Mouse (Mus musculus): ENCODE data around the gene Abhd17c. TPM values are rescaled to one million over a fixed set of nuclear protein-coding genes. Genes with fewer than 3 reads are reported as not detected.

The Abhd17c gene
- polyA plus RNA-seq, 1 experiment from 2014 or later, result 58.4 TPM

GRCm38 (mm10) chr7:84116621-84117542, 34.8 kb downstream of the Abhd17c start:
- H3K4me1 ChIP-seq (replicated peaks), result peaks cover 78% of the 10 kb centered on the region
- no peak for ATAC-seq (replicated peaks; ENCODE audit: insufficient number of reproducible peaks, insufficient read depth, low FRiP score, low read depth)
- H3K27ac ChIP-seq, result 0 out of 2 replicates have a peak overlapping the region, but pooled peaks have one; percentile 22

GRCm38 (mm10) chr7:84115385-84115784, 36.3 kb downstream of the Abhd17c start:
- Histone ChIP-seq H3K27ac (no peak overlapping the region), H3K9ac (no peak overlapping the region), H3K4me2 (no peak overlapping the region), H3K4me1 (replicated peaks) (peaks cover 73% of the 10 kb centered on the region), H3K27me3 (no peaks in the 10 kb centered on the region), H3K4me3 (no peak overlapping the region), H3K36me3 (peaks cover 10% of the 10 kb centered on the region), H3K9me3 (replicated peaks) (no peaks in the 10 kb centered on the region)
- no peak for ATAC-seq (replicated peaks; ENCODE audit: insufficient number of reproducible peaks, insufficient read depth, low FRiP score, low read depth)
- WGBS, result 41% methylated on average over 2 of the region's 2 CpGs

More at GRCm38 (mm10) chr7:84116621-84117542, 34.8 kb downstream of the Abhd17c start:
- WGBS, result 56% methylated on average over 7 of the region's 7 CpGs
- H3K4me2 ChIP-seq, result no peak overlapping the region
- no peak overlapping the region for H3K9ac ChIP-seq
- no peak overlapping the region for H3K4me3 ChIP-seq
- H3K36me3 ChIP-seq, result peaks cover 9% of the 10 kb centered on the region
- no peaks in the 10 kb centered on the region for H3K27me3 ChIP-seq
- H3K9me3 ChIP-seq (replicated peaks), result no peaks in the 10 kb centered on the region

GRCm38 (mm10) chr7:84114775-84115174, 36.9 kb downstream of the Abhd17c start:
- ATAC-seq (replicated peaks; ENCODE audit: insufficient number of reproducible peaks, insufficient read depth, low FRiP score, low read depth), result no peak
- H3K9ac ChIP-seq, result no peak overlapping the region
- no peak overlapping the region for H3K4me3 ChIP-seq
- 63% methylated on average over 3 of the region's 3 CpGs for WGBS
- H3K27ac ChIP-seq, result no peak overlapping the region
- H3K4me1 ChIP-seq (replicated peaks), result peaks cover 68% of the 10 kb centered on the region
- peaks cover 16% of the 10 kb centered on the region for H3K36me3 ChIP-seq
- no peaks in the 10 kb centered on the region for H3K9me3 ChIP-seq (replicated peaks)
- H3K27me3 ChIP-seq, result no peaks in the 10 kb centered on the region
- no peak overlapping the region for H3K4me2 ChIP-seq

GRCm38 (mm10) chr7:84113035-84113390, 38.7 kb downstream of the Abhd17c start:
- Histone ChIP-seq H3K9ac (no peak overlapping the region), H3K4me2 (no peak overlapping the region), H3K4me1 (replicated peaks) (peaks cover 50% of the 10 kb centered on the region), H3K9me3 (replicated peaks) (no peaks in the 10 kb centered on the region), H3K27ac (no peak overlapping the region; the same call in 1 of the 2 replicates), H3K27me3 (no peaks in the 10 kb centered on the region), H3K36me3 (peaks cover 26% of the 10 kb centered on the region), H3K4me3 (no peak overlapping the region)
- WGBS, result 83% methylated on average over 8 of the region's 8 CpGs
- ATAC-seq (replicated peaks; ENCODE audit: insufficient number of reproducible peaks, insufficient read depth, low FRiP score, low read depth), result no peak

GRCm38 (mm10) chr7:84112351-84113034, 39.2 kb downstream of the Abhd17c start:
- Histone ChIP-seq H3K36me3 (peaks cover 30% of the 10 kb centered on the region), H3K4me3 (no peak overlapping the region), H3K9me3 (replicated peaks) (no peaks in the 10 kb centered on the region), H3K27me3 (no peaks in the 10 kb centered on the region), H3K27ac (peak overlapping the region; percentile 50), H3K4me1 (replicated peaks) (peaks cover 45% of the 10 kb centered on the region), H3K4me2 (no peak overlapping the region), H3K9ac (no peak overlapping the region)
- ATAC-seq (replicated peaks; ENCODE audit: insufficient number of reproducible peaks, insufficient read depth, low FRiP score, low read depth), result no peak
- whole genome bisulfite sequencing, result 57% methylated on average over 6 of the region's 6 CpGs

- no peak for ATAC-seq (replicated peaks; ENCODE audit: insufficient number of reproducible peaks, insufficient read depth, low FRiP score, low read depth)
- WGBS, result 37% methylated on average over 10 of the region's 10 CpGs
- Histone ChIP-seq H3K9me3 (replicated peaks) (no peaks in the 10 kb centered on the region), H3K9ac (no peak overlapping the region), H3K4me2 (no peak overlapping the region), H3K36me3 (peaks cover 30% of the 10 kb centered on the region), H3K4me3 (no peak overlapping the region), H3K27ac (peak overlapping the region; percentile 50), H3K4me1 (replicated peaks) (peaks cover 38% of the 10 kb centered on the region), H3K27me3 (no peaks in the 10 kb centered on the region)
Measured at GRCm38 (mm10) chr7:84111716-84112350, 39.9 kb downstream of the Abhd17c start.

GRCm38 (mm10) chr7:84106942-84107341, 44.8 kb downstream of the Abhd17c start:
- H3K9ac ChIP-seq, result no peak overlapping the region
- no peak overlapping the region for H3K4me2 ChIP-seq
- H3K36me3 ChIP-seq, result peaks cover 21% of the 10 kb centered on the region
- no peak overlapping the region for H3K4me3 ChIP-seq
- H3K9me3 ChIP-seq (replicated peaks), result no peaks in the 10 kb centered on the region
- no peak overlapping the region for H3K27ac ChIP-seq
- peaks cover 7% of the 10 kb centered on the region for H3K4me1 ChIP-seq (replicated peaks)
- no peak for ATAC-seq (replicated peaks; ENCODE audit: insufficient number of reproducible peaks, insufficient read depth, low FRiP score, low read depth)
- 93% methylated on average over 1 of the region's 1 CpGs for WGBS
- H3K27me3 ChIP-seq, result no peaks in the 10 kb centered on the region

GRCm38 (mm10) chr7:84102589-84102988, 49.1 kb downstream of the Abhd17c start:
- Histone ChIP-seq H3K27ac (no peak overlapping the region), H3K36me3 (no peaks in the 10 kb centered on the region), H3K9ac (no peak overlapping the region), H3K9me3 (replicated peaks) (no peaks in the 10 kb centered on the region), H3K4me1 (replicated peaks) (no peaks in the 10 kb centered on the region), H3K4me3 (no peak overlapping the region), H3K4me2 (no peak overlapping the region), H3K27me3 (no peaks in the 10 kb centered on the region)
- ATAC-seq (replicated peaks; ENCODE audit: insufficient number of reproducible peaks, insufficient read depth, low FRiP score, low read depth), result no peak
- 98% methylated on average over 1 of the region's 1 CpGs for WGBS

- Histone ChIP-seq H3K4me1 (replicated peaks) (peaks cover 5% of the 10 kb centered on the region), H3K4me2 (no peak overlapping the region), H3K9me3 (replicated peaks) (no peaks in the 10 kb centered on the region), H3K27ac (no peak overlapping the region), H3K36me3 (no peaks in the 10 kb centered on the region), H3K9ac (no peak overlapping the region), H3K4me3 (no peak overlapping the region), H3K27me3 (no peaks in the 10 kb centered on the region)
- no peak for ATAC-seq (replicated peaks; ENCODE audit: insufficient number of reproducible peaks, insufficient read depth, low FRiP score, low read depth)
- WGBS, result 72% methylated on average over 3 of the region's 3 CpGs
Measured at GRCm38 (mm10) chr7:84100672-84101071, 51.0 kb downstream of the Abhd17c start.

GRCm38 (mm10) chr7:84098098-84098497, 53.6 kb downstream of the Abhd17c start:
- Histone ChIP-seq H3K4me1 (replicated peaks) (peaks cover 5% of the 10 kb centered on the region), H3K4me2 (no peak overlapping the region), H3K27me3 (no peaks in the 10 kb centered on the region), H3K9me3 (replicated peaks) (no peaks in the 10 kb centered on the region), H3K4me3 (no peak overlapping the region), H3K27ac (no peak overlapping the region), H3K36me3 (no peaks in the 10 kb centered on the region), H3K9ac (no peak overlapping the region)
- no peak for ATAC-seq (replicated peaks; ENCODE audit: insufficient number of reproducible peaks, insufficient read depth, low FRiP score, low read depth)
- 92% methylated on average over 1 of the region's 1 CpGs for WGBS

- Histone ChIP-seq H3K4me3 (no peak overlapping the region), H3K27me3 (no peaks in the 10 kb centered on the region), H3K4me1 (replicated peaks) (peaks cover 8% of the 10 kb centered on the region), H3K36me3 (no peaks in the 10 kb centered on the region), H3K4me2 (no peak overlapping the region), H3K9me3 (replicated peaks) (no peaks in the 10 kb centered on the region), H3K27ac (no peak overlapping the region), H3K9ac (no peak overlapping the region)
- WGBS, result 43% methylated on average over 6 of the region's 6 CpGs
- no peak for ATAC-seq (replicated peaks; ENCODE audit: insufficient number of reproducible peaks, insufficient read depth, low FRiP score, low read depth)
Measured at GRCm38 (mm10) chr7:84096501-84096900, 55.2 kb downstream of the Abhd17c start.
